Mouse (Mus musculus) stomach, adult 2 months (tissue): ENCODE data around the gene Trpc5. TPM values are rescaled to one million over a fixed set of nuclear protein-coding genes. Genes with fewer than 3 reads are reported as not detected.

ENCODE experiments used
- polyA plus RNA-seq: library from polyadenylated mRNA; depleted of rRNA; stranded (reverse); fragments of >200 nt; gene quantifications from 2 replicates; pipeline ENCODE4 v1.2.3, GENCODE M21; 2012; rRNA removed

The Trpc5 gene
- polyA plus RNA-seq = not detected in 2 replicates

DNA sequence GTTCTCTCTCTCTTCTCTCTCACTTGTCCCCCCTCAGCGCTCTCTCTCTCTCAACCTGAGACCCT is at the start of gene Trpc5:
Trpc5 (minus strand) TSS at position 39 of the 65 bp plus-strand sequence.

DNA sequence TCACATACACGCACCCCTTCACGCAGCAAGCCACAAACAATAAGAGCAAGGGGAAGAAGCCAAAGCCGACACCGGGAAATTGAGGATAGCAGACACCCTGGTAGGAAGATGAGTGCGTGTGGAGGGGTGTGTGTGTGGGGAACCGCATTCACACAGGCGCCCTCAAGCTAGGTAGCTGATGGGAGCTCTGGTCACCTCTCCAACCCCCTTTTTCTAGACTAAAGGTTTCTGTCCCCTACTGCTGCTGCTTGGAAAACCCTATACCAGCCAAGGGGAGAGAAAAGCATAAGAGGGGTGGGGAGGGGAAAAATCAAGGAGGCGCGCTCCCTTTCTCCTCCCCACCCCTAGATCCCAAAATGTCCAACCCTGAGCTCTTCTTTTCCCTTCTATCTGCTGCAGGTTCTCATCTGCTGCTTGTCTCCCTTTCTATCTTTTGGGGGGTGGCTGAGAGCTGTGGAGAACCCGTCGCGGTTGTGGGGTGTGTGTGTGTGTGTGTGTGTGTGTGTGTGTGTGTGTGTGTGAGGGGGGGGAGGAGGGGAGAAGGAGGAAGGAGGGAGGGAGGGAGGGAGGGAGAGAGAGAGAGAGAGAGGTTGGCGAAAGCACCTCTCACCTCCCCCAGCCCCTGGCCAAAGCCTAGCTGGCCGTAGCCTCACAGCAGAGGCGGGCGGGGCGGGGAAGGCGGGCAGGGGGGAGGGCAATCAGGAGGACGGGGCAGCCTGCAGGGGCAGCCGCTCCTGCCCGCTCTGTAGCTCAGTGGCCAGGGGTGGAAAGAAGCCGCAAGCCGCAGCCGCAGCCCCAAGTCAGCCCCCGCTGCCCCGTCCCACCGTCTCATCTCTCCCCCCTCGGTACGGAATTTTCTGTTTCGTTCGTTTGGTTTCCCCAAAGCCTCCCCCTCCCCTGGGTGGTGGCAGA is 483 bp upstream of the Trpc5 start, which contains the start of gene Rtl4:
Rtl4 (plus strand) TSS at position 701 of the 912 bp plus-strand sequence.

DNA sequence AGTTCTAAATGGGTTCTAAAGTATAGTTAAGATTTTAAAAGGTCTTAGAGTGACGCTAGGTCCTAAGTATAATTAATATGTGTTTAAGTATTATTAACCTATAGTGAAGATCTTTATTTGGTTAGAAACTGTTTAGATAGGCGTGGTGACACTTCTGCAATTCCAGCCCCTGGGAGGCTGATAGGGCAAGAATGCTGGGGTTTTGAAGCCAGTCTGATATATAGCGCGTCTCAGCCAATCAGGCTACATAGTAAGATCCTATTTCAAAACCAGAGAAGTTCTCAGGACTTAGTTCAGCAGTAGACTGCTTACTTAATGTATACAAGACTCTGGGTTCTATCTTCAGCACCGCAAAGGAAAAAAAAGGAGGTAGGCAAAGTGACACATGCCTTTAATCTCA is 231.7 kb downstream of the Trpc5 start, which contains the start of gene Trpc5os:
Trpc5os (plus strand) TSS at position 301 of the 400 bp plus-strand sequence.

Other genes with a start within 250 kb of the Trpc5 start
- gene Trpc5os, start 231.6 kb downstream of the Trpc5 start, polyA plus RNA-seq = not detected in 2 replicates
- not detected in 2 replicates for gene Rtl4, start 727 bp upstream of the Trpc5 start, polyA plus RNA-seq